Mouse (Mus musculus): ENCODE data around the gene Syt9. TPM values are rescaled to one million over a fixed set of nuclear protein-coding genes. Genes with fewer than 3 reads are reported as not detected.

The Syt9 gene
- polyA plus RNA-seq, 1 experiment = 0.21 TPM

GRCm38 (mm10) chr7:107535311-107535710 lies 164.8 kb downstream of the Syt9 start:
- Histone ChIP-seq H3K27ac (ENCODE audit: insufficient read depth, low read length) (no peak overlapping the region), H3K4me3 (ENCODE audit: insufficient read depth, low read length) (no peak overlapping the region), H3K4me1 (ENCODE audit: control insufficient read depth, insufficient read depth, low read length) (no peaks in the 10 kb centered on the region)
- TF ChIP-seq CTCF (IDR thresholded peaks at IDR 0.05; ENCODE audit: borderline replicate concordance, insufficient read depth, low read length) = no peak
- TF ChIP-seq POLR2A (IDR thresholded peaks at IDR 0.05; ENCODE audit: low read depth, low read length) = no peak

- TF ChIP-seq CTCF (IDR thresholded peaks at IDR 0.05; ENCODE audit: borderline replicate concordance, insufficient read depth, low read length) = no peak
- H3K4me3 ChIP-seq (ENCODE audit: insufficient read depth, low read length) = no peak overlapping the region
- no peaks in the 10 kb centered on the region for H3K4me1 ChIP-seq (ENCODE audit: control insufficient read depth, insufficient read depth, low read length)
- H3K27ac ChIP-seq (ENCODE audit: insufficient read depth, low read length) = no peak overlapping the region
Observed at GRCm38 (mm10) chr7:107536516-107536915, 166.0 kb downstream of the Syt9 start.

GRCm38 (mm10) chr7:107540034-107540433 lies 169.5 kb downstream of the Syt9 start:
- H3K27ac ChIP-seq (ENCODE audit: insufficient read depth, low read length) = no peak overlapping the region
- TF ChIP-seq POLR2A (IDR thresholded peaks at IDR 0.05; ENCODE audit: low read depth, low read length) (no peak), CTCF (IDR thresholded peaks at IDR 0.05; ENCODE audit: borderline replicate concordance, insufficient read depth, low read length) (no peak)
- no peak overlapping the region for H3K4me3 ChIP-seq (ENCODE audit: insufficient read depth, low read length)
- no peaks in the 10 kb centered on the region for H3K4me1 ChIP-seq (ENCODE audit: control insufficient read depth, insufficient read depth, low read length)

- no peaks in the 10 kb centered on the region for H3K4me1 ChIP-seq (ENCODE audit: control insufficient read depth, insufficient read depth, low read length)
- TF ChIP-seq POLR2A (IDR thresholded peaks at IDR 0.05; ENCODE audit: low read depth, low read length) (no peak), CTCF (IDR thresholded peaks at IDR 0.05; ENCODE audit: borderline replicate concordance, insufficient read depth, low read length) (no peak)
- no peak overlapping the region for H3K4me3 ChIP-seq (ENCODE audit: insufficient read depth, low read length)
- no peak overlapping the region for H3K27ac ChIP-seq (ENCODE audit: insufficient read depth, low read length)
Observed at GRCm38 (mm10) chr7:107545011-107545410, 174.5 kb downstream of the Syt9 start.

- Histone ChIP-seq H3K4me3 (ENCODE audit: insufficient read depth, low read length) (no peak overlapping the region), H3K27ac (ENCODE audit: insufficient read depth, low read length) (no peak overlapping the region), H3K4me1 (ENCODE audit: control insufficient read depth, insufficient read depth, low read length) (no peaks in the 10 kb centered on the region)
- TF ChIP-seq POLR2A (IDR thresholded peaks at IDR 0.05; ENCODE audit: low read depth, low read length) (no peak), CTCF (IDR thresholded peaks at IDR 0.05; ENCODE audit: borderline replicate concordance, insufficient read depth, low read length) (no peak)
Observed at GRCm38 (mm10) chr7:107547872-107548271, 177.3 kb downstream of the Syt9 start.

- Histone ChIP-seq H3K4me3 (ENCODE audit: insufficient read depth, low read length) (no peak overlapping the region), H3K27ac (ENCODE audit: insufficient read depth, low read length) (no peak overlapping the region), H3K4me1 (ENCODE audit: control insufficient read depth, insufficient read depth, low read length) (no peaks in the 10 kb centered on the region)
- TF ChIP-seq CTCF (IDR thresholded peaks at IDR 0.05; ENCODE audit: borderline replicate concordance, insufficient read depth, low read length) (no peak), POLR2A (IDR thresholded peaks at IDR 0.05; ENCODE audit: low read depth, low read length) (no peak)
Observed at GRCm38 (mm10) chr7:107553461-107553860, 182.9 kb downstream of the Syt9 start.

- Histone ChIP-seq H3K4me3 (ENCODE audit: insufficient read depth, low read length) (no peak overlapping the region), H3K27ac (ENCODE audit: insufficient read depth, low read length) (no peak overlapping the region), H3K4me1 (ENCODE audit: control insufficient read depth, insufficient read depth, low read length) (no peaks in the 10 kb centered on the region)
- TF ChIP-seq POLR2A (IDR thresholded peaks at IDR 0.05; ENCODE audit: low read depth, low read length) (no peak), CTCF (IDR thresholded peaks at IDR 0.05; ENCODE audit: borderline replicate concordance, insufficient read depth, low read length) (no peak)
Observed at GRCm38 (mm10) chr7:107555906-107556305, 185.4 kb downstream of the Syt9 start.

- H3K4me3 ChIP-seq (ENCODE audit: insufficient read depth, low read length) = no peak overlapping the region
- no peak overlapping the region for H3K27ac ChIP-seq (ENCODE audit: insufficient read depth, low read length)
- no peaks in the 10 kb centered on the region for H3K4me1 ChIP-seq (ENCODE audit: control insufficient read depth, insufficient read depth, low read length)
- TF ChIP-seq POLR2A (IDR thresholded peaks at IDR 0.05; ENCODE audit: low read depth, low read length) = no peak
- no peak for TF ChIP-seq CTCF (IDR thresholded peaks at IDR 0.05; ENCODE audit: borderline replicate concordance, insufficient read depth, low read length)
Observed at GRCm38 (mm10) chr7:107560675-107561074, 190.1 kb downstream of the Syt9 start.

- no peaks in the 10 kb centered on the region for H3K4me1 ChIP-seq (ENCODE audit: control insufficient read depth, insufficient read depth, low read length)
- H3K27ac ChIP-seq (ENCODE audit: insufficient read depth, low read length) = no peak overlapping the region
Observed at GRCm38 (mm10) chr7:107561584-107561983, 191.1 kb downstream of the Syt9 start.

GRCm38 (mm10) chr7:107563727-107564126 lies 193.2 kb downstream of the Syt9 start:
- H3K4me1 ChIP-seq (ENCODE audit: control insufficient read depth, insufficient read depth, low read length) = no peaks in the 10 kb centered on the region
- H3K27ac ChIP-seq (ENCODE audit: insufficient read depth, low read length) = no peak overlapping the region
- TF ChIP-seq POLR2A (IDR thresholded peaks at IDR 0.05; ENCODE audit: low read depth, low read length) = no peak
- TF ChIP-seq CTCF (IDR thresholded peaks at IDR 0.05; ENCODE audit: borderline replicate concordance, insufficient read depth, low read length) = no peak
- H3K4me3 ChIP-seq (ENCODE audit: insufficient read depth, low read length) = no peak overlapping the region

More at GRCm38 (mm10) chr7:107561584-107561983, 191.1 kb downstream of the Syt9 start:
- no peak for TF ChIP-seq POLR2A (IDR thresholded peaks at IDR 0.05; ENCODE audit: low read depth, low read length)
- H3K4me3 ChIP-seq (ENCODE audit: insufficient read depth, low read length) = no peak overlapping the region

- Histone ChIP-seq H3K4me3 (ENCODE audit: insufficient read depth, low read length) (peak within 1 kb of the TSS; percentile 21; the same call in 1 of the 2 replicates), H3K27ac (ENCODE audit: insufficient read depth, low read length) (peak within 1 kb of the TSS; percentile 50; the same call in 1 of the 2 replicates), H3K4me1 (ENCODE audit: control insufficient read depth, insufficient read depth, low read length) (no peaks in the 10 kb centered on the region)
- no peak for TF ChIP-seq CTCF (IDR thresholded peaks at IDR 0.05; ENCODE audit: borderline replicate concordance, insufficient read depth, low read length)
- TF ChIP-seq POLR2A (IDR thresholded peaks at IDR 0.05; ENCODE audit: low read depth, low read length) = no peak; the same call in 1 of the 2 replicates
Observed at GRCm38 (mm10) chr7:107567261-107567671, 196.7 kb downstream of the Syt9 start, which contains the start of gene Olfml1. Gene Olfml1 (plus strand): TSS chr7:107567446.

All from embryonic fibroblast, embryonic 13.5 days (primary cell).